Mouse (Mus musculus): ENCODE data around the gene Yy1.
A peak's percentile ranks its signal among the peaks of the same experiment; 100 is the strongest.

The Yy1 gene

GRCm38 (mm10) chr12:108768196-108768854 lies 24.4 kb upstream of the Yy1 start:
- DNase-seq (ENCODE audit: low read depth), result no peak

DNA sequence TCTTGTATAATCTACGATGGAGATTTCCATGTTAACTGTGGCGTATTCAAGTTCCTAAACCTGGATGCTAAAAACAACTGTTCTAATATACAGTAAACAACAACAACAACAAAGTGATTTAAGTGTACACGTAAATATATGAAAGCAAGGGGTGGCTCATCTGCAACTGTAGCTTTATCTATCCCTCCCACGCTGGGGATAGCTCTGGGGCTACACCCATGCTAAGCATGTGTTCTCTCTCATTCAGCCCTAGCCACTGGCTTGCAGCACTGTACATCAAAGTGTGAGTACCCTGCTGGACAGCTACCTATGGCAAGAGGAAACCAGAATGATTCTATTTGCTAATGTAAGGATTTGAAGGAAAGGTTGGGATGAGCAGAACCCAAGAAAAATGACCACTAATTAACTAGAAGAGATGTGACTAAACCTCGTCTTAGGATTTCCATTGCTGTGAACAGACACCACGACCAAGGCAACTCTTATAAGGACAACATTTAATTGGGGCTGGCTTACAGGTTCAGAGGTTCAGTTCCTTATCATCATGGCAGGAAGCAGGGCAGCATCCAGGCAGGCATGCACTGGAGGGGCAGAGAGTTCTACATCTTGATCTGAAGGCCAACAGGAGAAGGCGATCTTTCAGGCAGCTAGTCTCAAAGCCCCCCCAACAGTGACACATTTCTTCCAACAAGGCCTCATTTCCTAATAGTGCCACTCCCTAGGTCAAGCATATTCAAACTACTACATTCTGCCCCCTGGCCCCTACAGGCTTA lies 12.5 kb upstream of the Yy1 start:
- DNase-seq (ENCODE audit: low read depth), result no peak

- no peak for DNase-seq (ENCODE audit: low read depth)
These were observed 7.6 kb upstream of the Yy1 start for GRCm38 (mm10) chr12:108785161-108785560.

- DNase-seq (ENCODE audit: low read depth), result no peak
These were observed 5.4 kb upstream of the Yy1 start for GRCm38 (mm10) chr12:108787329-108787728.

DNA sequence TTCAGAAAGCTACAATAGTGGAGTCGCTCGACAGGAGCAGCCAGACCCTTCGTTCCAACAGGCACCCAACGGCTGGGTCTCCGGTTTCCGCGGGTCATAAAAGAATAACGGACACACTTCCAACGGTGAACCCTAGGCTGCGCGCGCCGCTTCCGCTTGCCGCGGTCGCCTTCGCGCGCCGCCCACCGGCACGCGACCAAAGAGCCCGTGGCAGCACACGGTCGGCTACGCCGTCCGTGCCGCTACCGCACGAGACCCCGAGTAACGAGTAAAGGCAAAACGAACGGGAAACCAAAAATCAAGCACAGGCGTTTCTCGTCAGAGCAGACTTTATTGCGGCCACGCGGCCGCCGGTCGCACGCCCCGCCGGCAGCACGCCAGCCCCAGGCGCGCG lies 624 bp upstream of the Yy1 start:
- DNase-seq (ENCODE audit: low read depth), result peak; percentile 93

- DNase-seq (ENCODE audit: low read depth), result no peak
These were observed 724 bp downstream of the Yy1 start for GRCm38 (mm10) chr12:108793453-108793941.

GRCm38 (mm10) chr12:108794078-108794711 lies 1.4 kb downstream of the Yy1 start:
- peak; percentile 94 for DNase-seq (ENCODE audit: low read depth)

- DNase-seq (ENCODE audit: low read depth), result peak; percentile 55
These were observed 2.3 kb downstream of the Yy1 start for GRCm38 (mm10) chr12:108794979-108795537.

DNA sequence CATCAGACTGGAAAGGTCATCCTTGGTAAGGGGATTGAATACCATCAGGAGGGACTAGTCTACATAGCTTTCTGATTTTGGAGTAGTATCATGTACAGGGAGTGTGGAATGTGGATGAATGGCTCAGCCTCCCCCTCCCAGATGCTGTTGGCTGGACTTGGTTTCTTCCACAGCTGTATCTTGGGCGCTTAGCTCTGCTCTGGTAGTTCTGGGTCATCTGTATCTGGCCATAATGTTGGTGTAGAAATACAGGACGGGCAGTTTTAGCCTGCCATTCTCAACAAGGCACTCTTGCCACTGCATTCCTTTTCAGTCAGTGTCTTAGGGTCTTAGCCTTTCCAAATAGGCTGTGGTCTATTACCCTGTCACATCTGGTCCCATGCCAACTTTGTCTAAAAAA lies 8.8 kb downstream of the Yy1 start:
- DNase-seq (ENCODE audit: low read depth), result no peak

- no peak for DNase-seq (ENCODE audit: low read depth)
These were observed 11.6 kb downstream of the Yy1 start for GRCm38 (mm10) chr12:108804388-108804787.

GRCm38 (mm10) chr12:108808465-108808864 lies 15.7 kb downstream of the Yy1 start:
- no peak for DNase-seq (ENCODE audit: low read depth)

GRCm38 (mm10) chr12:108809771-108810170 lies 17.0 kb downstream of the Yy1 start:
- no peak for DNase-seq (ENCODE audit: low read depth)

GRCm38 (mm10) chr12:108810309-108810708 lies 17.5 kb downstream of the Yy1 start:
- no peak for DNase-seq (ENCODE audit: low read depth)

DNA sequence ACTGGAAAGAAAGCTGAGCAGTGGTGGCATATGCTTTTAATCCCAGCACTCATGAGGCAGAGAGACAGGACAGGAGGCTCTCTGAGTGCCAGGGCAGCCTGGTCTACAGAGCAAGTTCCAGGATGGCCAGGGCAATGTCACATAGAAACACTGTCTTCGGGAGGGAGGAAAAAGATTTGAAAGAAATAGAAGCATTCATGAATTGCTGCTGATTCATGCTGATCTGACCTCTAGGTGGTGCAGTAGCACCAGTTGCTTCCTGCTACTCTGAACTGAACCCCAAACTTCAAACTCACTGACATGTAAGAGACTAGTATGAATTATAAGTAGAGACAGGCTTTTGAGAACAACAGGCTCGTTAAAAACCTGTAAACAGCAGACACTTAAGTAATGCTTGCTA lies 18.4 kb downstream of the Yy1 start:
- DNase-seq (ENCODE audit: low read depth), result peak; percentile 64

DNA sequence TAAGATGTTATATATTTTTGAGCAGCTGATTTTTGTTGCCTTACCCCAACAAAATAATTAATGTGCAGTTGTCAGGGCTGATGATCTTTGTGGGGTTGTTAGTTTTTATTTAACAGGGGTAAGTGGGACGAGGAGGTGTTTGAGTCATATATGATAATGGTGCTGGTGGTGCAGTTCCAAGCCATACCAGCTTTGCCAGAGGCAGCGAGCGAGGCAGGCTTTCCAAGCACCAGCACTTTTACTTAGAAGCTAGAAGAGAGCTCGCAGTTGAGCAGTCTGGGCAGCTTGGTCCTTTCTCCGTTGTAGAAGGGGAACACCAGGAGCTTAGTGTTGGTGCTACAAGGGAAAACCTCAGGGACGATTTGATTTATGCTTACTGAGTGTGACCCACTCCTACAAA lies 19.7 kb downstream of the Yy1 start:
- DNase-seq (ENCODE audit: low read depth), result no peak

GRCm38 (mm10) chr12:108814470-108814869 lies 21.7 kb downstream of the Yy1 start:
- DNase-seq (ENCODE audit: low read depth), result no peak

DNA sequence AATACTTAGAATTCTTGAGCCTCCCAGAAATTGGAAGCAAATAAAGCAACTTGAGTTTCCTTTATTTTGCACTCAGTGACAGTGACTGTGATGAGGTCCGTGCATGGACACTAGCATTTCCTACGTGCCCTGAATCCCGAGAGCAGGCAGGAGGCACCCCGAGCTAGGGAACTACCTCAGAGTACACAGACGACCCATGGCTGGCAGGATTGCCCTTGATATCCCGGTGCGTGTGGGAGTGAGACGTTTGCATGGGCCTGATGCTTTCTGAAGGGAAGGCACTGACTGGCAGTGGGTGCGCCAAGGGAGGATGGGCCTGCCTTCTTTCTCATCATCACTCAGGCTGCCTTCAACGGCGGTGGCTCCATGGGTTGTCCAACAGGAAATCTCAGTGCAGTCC lies 23.8 kb downstream of the Yy1 start:
- DNase-seq (ENCODE audit: low read depth), result no peak

- no peak for DNase-seq (ENCODE audit: low read depth)
These were observed 27.7 kb downstream of the Yy1 start for GRCm38 (mm10) chr12:108820461-108820860.

DNA sequence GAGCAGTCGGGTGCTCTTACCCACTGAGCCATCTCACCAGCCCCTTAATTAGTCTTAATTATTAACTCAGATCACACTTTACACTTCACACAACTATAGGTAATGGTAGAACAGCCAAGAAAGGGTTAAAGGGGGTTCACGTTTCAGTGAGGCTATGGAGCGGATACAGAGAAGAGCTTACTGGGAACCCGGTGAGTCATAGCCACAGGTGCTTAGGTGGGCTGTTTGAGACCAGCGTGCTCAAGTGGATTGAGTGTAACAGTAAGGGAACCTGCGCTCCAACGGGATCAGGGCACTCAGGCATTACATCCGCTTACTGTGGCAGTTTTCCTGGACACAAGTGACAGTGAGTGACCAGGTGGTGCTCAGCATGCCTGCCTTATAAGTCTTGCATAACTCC lies 30.3 kb downstream of the Yy1 start:
- no peak for DNase-seq (ENCODE audit: low read depth)

DNA sequence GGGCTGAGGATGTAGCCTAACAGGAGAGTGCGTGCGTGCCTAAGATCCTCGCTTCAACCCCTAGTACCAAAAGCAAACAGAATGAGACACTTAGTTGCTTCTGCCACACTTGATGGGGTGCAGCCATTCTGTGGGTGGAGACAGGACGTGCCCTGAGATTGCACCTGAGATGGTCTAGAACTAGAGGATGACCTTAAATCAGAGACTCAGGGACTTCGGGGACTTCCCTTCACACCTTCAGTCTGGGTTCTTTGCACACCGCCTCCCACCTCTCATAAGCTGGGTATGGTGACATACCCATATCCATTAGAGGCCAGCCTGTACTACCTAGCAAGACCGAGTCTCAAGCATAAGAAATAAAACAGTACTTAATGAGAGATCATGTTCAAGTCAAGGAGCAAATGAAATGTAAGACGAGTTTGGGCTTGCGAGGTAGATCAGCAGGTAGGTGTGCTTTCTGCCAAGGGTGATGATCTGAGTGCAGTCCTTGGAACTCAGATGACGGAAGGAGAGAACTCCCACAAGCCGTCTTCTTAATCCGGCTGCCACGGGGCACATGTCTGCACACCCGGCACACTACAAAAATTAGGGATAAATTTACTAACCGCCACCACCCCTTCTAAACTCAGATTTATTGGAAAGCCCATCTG lies 31.6 kb downstream of the Yy1 start:
- no peak for DNase-seq (ENCODE audit: low read depth)

DNA sequence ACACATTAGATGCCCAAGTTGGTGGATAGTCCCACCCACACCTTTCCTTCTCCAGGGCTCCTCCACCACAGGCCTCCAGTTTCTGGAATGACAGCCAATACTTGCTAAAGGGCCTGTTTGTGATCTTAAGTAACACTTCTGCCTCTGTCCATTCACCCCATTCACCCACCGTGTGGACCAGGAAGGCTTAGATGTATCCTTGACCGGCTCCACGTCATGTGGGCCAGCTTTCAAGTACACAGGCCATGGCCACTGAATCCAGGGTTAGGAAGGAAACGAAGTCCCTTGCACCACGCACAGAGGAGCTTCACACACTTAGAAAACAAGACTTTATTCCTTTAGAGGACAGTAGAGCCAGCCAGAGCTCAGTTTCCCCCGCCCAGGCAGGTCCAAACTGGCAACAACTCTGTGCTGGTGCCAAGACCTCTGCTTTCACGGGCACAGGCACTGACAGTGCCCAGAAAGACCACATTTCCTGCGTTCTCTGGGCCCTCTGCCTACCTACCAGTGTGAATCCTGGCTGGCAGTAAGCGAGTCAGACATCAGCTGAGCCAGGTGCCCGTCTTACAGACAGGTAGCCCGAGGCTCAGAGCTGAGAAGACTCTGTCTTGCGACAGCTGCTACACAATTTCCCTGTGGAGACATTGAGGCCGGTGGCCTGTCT lies 32.9 kb downstream of the Yy1 start:
- no peak for DNase-seq (ENCODE audit: low read depth)

Data from induced T-regulatory cell, adult 2 months (primary cell).